Mouse (Mus musculus) B cell, adult 2 months (primary cell): ENCODE measurements around the gene Oxct1.

ENCODE experiments used
- DNase-seq, 2 experiments: peaks; one replicate each; pipeline ENCODE4 v3.0.0; 2022

Oxct1 gene

GRCm38 (mm10) chr15:4139516-4139915 lies 113.3 kb downstream of the Oxct1 start:
- DNase-seq, result no peak

GRCm38 (mm10) chr15:4145352-4145751 lies 119.2 kb downstream of the Oxct1 start:
- DNase-seq, result no peak

- no peak for DNase-seq
These were observed 121.5 kb downstream of the Oxct1 start for GRCm38 (mm10) chr15:4147700-4148099.

GRCm38 (mm10) chr15:4148649-4149389 lies 122.6 kb downstream of the Oxct1 start:
- DNase-seq, result no peak

- DNase-seq, result no peak
These were observed 128.5 kb downstream of the Oxct1 start for GRCm38 (mm10) chr15:4154646-4155045.

GRCm38 (mm10) chr15:4167946-4168345 lies 141.8 kb downstream of the Oxct1 start:
- DNase-seq, result no peak

GRCm38 (mm10) chr15:4171600-4171999 lies 145.4 kb downstream of the Oxct1 start:
- DNase-seq, result no peak

GRCm38 (mm10) chr15:4197913-4198312 lies 171.7 kb downstream of the Oxct1 start:
- DNase-seq, result no peak
